Mouse (Mus musculus) v-Abl transformed pro-B cells (cell line): ENCODE results near the gene Alb.

Experiments used
- in situ Hi-C, 2 experiments: fragments of 400-800 bp; cut with MboI; formaldehyde crosslinking; loops; one replicate each; pipeline ENCODE4 v1.15.1; 2025; ENCODE audit not compliant: unreplicated experiment in 2 of 2

The Alb gene

DNA sequence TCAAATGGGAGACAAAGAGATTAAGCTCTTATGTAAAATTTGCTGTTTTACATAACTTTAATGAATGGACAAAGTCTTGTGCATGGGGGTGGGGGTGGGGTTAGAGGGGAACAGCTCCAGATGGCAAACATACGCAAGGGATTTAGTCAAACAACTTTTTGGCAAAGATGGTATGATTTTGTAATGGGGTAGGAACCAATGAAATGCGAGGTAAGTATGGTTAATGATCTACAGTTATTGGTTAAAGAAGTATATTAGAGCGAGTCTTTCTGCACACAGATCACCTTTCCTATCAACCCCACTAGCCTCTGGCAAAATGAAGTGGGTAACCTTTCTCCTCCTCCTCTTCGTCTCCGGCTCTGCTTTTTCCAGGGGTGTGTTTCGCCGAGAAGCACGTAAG lies at the start of gene Alb:
Alb (plus strand) TSS at position 279 of the 400 bp plus-strand sequence.
- in situ Hi-C loops = no loop called here

DNA sequence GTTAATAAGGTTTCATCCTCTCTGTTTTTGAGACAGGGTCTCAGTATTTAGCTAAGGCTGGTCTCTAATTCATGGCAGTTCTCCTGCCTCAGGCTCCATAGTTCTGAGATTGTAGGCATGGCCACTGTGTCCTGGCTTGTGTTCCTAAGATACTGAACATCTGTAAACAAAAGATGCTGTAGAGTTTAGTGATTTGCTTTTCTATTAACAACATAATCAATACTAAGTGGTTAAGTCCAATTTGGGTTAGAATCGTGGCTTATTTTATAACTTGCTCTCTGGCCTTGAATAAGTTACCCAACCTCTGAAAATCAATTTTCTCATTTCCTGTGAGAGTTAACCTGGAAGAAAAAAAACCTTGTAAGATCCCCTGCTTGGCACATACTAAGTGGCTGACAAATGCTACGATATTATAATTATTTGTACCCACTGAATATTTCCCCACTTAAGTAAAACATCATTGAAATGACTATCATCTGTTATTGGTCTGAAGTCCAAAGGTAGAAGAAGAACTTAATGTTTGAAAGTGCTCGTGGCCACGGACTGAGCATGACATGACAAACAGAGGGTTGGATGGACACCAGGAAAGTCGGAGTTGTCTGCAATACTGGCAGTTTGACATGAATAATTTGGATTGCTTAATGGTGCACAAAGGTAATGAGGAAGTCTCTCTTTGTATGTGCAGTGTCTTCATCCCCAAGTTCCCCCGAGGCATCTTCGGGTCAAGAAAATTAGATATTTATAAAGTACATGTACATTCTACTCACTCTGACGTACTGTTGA lies 46.4 kb upstream of the Alb start:
- in situ Hi-C loops = no loop called here

- in situ Hi-C loops = no loop called here
These were observed 45.8 kb upstream of the Alb start for GRCm38 (mm10) chr5:90414925-90415295.

DNA sequence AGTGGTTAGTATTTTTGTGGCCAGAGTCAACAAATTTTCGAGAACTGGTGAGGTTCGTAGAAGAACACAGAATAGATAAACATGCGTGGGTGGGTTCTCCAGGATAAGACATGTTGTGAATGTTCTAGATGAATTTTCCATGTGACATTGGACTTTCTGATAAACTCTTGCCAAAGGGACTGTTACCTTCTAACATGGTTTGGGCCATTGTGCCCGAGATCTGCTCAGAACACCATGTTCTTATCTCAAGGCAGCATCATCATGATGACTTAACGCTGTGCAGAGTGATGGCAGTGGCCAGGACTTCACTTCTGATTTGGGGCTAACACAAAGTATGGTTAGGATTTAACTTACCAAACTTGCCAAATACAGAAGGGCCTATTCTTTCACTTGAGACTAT lies 36.1 kb upstream of the Alb start:
- in situ Hi-C loops = no loop called here

DNA sequence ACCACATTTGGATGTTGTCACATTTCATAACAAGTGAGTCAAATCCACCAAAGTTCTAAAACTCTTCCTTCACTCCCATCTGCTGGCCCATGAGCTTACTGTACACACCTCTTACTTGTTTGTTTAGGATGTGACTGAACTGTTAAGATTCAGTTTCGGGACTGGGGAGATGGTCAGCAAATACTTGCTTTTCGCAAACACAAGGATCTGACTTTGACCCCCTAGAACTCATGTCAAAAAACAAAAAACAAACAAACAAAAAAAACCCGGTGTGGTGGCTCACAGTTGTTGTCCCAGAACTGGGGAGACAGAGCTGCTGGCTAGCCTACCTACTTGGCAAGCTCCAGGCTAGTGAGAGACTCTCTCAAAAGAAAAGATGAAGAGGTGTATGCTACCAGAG lies 35.5 kb upstream of the Alb start:
- in situ Hi-C loops = no loop called here

- in situ Hi-C loops = no loop called here
These were observed 29.6 kb upstream of the Alb start for GRCm38 (mm10) chr5:90431053-90431452.

GRCm38 (mm10) chr5:90439157-90439556 lies 21.5 kb upstream of the Alb start:
- in situ Hi-C loops = no loop called here

GRCm38 (mm10) chr5:90447577-90447976 lies 13.1 kb upstream of the Alb start:
- in situ Hi-C loops = no loop called here

DNA sequence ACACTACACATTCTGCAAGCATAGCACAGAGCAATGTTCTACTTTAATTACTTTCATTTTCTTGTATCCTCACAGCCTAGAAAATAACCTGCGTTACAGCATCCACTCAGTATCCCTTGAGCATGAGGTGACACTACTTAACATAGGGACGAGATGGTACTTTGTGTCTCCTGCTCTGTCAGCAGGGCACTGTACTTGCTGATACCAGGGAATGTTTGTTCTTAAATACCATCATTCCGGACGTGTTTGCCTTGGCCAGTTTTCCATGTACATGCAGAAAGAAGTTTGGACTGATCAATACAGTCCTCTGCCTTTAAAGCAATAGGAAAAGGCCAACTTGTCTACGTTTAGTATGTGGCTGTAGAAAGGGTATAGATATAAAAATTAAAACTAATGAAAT lies 10.7 kb upstream of the Alb start:
- in situ Hi-C loops = no loop called here

DNA sequence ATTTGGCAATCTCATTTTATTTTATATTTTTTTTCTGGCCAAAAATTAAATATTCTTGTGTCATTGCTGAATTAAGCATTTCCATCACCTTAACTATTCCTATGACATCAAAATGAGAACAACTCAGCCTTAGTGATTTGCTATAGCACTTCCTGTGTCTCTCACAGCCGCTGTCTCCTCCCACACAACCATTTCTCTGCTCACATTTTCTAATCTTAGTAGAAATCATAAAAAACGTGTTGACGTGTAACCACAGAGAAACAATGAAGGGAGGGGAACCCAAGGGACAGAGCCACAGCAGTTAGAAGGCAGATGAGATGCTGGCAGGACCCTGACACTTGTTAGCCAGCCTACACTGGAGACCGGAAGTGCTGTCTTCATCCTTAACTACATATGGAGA lies 8.0 kb upstream of the Alb start:
- in situ Hi-C loops = no loop called here

DNA sequence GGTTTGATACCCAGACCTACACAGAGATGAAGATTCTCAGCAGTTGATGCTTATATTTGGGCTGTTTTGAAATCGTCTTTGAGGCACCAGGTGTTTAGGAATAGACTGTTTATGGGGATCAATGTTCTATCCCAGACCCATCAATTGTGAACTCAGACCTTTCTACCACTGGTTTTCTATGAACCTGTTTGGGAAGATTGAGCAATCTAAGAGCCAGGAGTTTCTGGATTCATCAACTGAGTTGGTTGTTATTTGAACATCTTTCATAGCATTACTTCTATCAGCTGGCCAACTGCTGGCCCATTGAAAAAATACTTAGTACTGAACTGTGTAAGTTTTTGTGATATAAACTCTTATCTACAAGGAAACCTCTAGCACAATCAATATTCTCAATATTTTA lies 3.5 kb upstream of the Alb start:
- in situ Hi-C loops = no loop called here

GRCm38 (mm10) chr5:90458727-90459126 lies 2.0 kb upstream of the Alb start:
- in situ Hi-C loops = no loop called here

GRCm38 (mm10) chr5:90466806-90467205 lies 6.1 kb downstream of the Alb start:
- in situ Hi-C loops = no loop called here

GRCm38 (mm10) chr5:90467245-90467644 lies 6.5 kb downstream of the Alb start:
- in situ Hi-C loops = no loop called here

DNA sequence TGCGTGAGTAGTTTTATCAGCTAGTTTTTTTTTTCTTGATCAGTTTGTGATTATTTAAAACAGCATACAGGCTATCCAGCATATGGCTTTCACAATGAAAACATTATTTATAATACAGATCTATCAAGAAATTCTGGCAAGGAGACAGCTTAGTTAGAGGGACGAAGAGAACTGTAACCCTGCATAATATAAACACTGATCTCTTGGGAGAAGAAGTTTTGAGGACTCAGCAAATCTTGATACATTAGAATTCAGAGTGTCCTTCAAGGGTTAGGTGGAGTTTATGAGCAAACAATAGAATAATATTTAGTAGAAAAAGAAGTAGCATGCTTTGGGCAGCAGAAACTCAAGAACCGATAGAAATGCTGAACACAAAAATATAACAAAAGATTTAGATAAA lies 10.1 kb downstream of the Alb start:
- in situ Hi-C loops = no loop called here

GRCm38 (mm10) chr5:90473902-90474301 lies 13.2 kb downstream of the Alb start:
- in situ Hi-C loops = no loop called here

GRCm38 (mm10) chr5:90474369-90474768 lies 13.7 kb downstream of the Alb start:
- in situ Hi-C loops = no loop called here

DNA sequence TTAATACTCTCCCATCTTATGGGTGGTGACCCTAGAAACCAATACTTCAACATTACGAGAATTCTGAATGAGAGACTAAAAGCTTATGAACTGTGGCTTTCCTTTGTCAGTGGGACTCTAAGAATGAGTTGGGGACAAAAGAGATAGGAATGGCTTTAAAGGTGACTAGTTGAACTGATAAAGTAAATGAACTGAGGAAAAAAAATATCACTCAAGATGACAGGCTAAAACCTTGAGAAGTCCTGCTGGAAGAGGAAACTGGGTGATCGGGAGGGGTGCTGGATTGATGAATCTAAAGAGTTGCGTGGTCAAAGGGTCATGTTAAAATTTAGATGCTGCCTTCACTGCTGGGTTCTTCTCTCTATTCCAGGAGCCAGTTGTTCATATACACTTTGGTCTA lies 16.0 kb downstream of the Alb start:
- in situ Hi-C loops = no loop called here

- in situ Hi-C loops = no loop called here
These were observed 16.8 kb downstream of the Alb start for GRCm38 (mm10) chr5:90477308-90478140.

DNA sequence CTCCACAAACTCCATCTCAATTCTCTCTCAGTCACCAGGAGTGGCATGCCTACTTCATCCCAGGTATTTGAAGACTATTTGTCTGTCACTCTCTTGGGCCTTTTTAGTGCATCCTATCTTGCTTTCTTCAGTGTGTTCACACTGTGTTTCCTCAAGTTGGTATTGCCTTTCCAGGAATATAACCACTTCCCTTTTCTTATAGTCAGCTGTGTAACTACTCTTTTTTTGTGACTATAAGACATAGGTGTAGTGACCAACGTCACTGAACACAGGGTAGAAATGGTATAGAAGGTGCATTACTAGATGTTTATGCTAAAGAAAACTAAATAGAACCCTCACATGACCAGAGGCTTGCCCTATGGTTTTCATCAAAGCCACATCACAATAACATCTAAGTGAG lies 18.2 kb downstream of the Alb start:
- in situ Hi-C loops = no loop called here

DNA sequence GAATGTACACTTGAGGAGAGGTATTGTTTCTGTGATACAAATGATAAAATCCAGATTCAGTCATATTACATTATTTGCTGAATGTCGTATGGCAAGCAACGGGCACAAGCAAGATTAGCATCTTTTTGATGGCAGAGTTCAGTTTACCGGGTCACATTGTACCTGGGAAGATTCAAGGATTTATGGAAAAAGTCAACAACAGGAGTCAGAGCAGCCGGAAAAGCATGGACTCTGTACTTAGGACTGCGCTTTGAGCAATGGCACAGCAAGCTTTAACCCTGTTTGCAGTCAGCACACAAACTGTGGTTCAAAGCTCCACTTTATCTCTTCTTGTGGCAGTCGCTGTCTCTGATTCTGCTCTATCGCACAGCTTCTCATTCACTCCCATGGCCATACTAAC lies 24.9 kb downstream of the Alb start:
- in situ Hi-C loops = no loop called here

GRCm38 (mm10) chr5:90488323-90488722 lies 27.6 kb downstream of the Alb start:
- in situ Hi-C loops = no loop called here
